Mouse (Mus musculus) thymus, adult 2 months (tissue): Measurements from ENCODE around the gene Gm45716.

Experiments used
- CTCF ChIP-seq: fragments of 200-500 bp; IDR thresholded peaks from 2 replicates; pipeline ENCODE4 v1.5.1; 2012; ENCODE audit warnings: mild to moderate bottlenecking, control low read depth, low read length, moderate library complexity, borderline replicate concordance; ENCODE audit not compliant: control insufficient read depth, poor library complexity, insufficient read depth; ENCODE audit errors: extremely low read depth
- POLR2A ChIP-seq: fragments of 200-500 bp; IDR thresholded peaks from 2 replicates; pipeline ENCODE4 v1.6.1; 2012; ENCODE audit warnings: mild to moderate bottlenecking, low read length, control low read depth, moderate library complexity; ENCODE audit not compliant: control insufficient read depth, poor library complexity, insufficient read depth; ENCODE audit errors: extremely low read depth

- TF ChIP-seq POLR2A (no peak), CTCF (no peak)
These were observed 107.1 kb downstream of the Gm45716 start for GRCm38 (mm10) chr11:90294622-90295021.
